Mouse (Mus musculus) heart, embryonic 12.5 days (tissue): ENCODE measurements around the gene Peak1. TPM values are rescaled to one million over a fixed set of nuclear protein-coding genes. Genes with fewer than 3 reads are reported as not detected.
A peak's percentile ranks its signal among the peaks of the same experiment; 100 is the strongest.

Source experiments
- ATAC-seq: fragments of 200-750 bp; cut with Nextera tagmentation; 2 replicates; pipeline ENCODE4 v1.8.0; 2017; ENCODE audit warnings: moderate TSS enrichment, moderate library complexity; ENCODE audit not compliant: insufficient number of reproducible peaks, low FRiP score
- H3K27ac ChIP-seq: fragments of 300-500 bp; sonication (generic); 2 replicates; pipeline ENCODE4 v1.5.1; 2016; ENCODE audit warnings: mild to moderate bottlenecking, moderate library complexity; ENCODE audit not compliant: poor library complexity, severe bottlenecking
- H3K27me3 ChIP-seq: fragments of 300-500 bp; sonication (generic); replicated peaks from 2 replicates; pipeline ENCODE4 v1.6.1; 2016; ENCODE audit warnings: mild to moderate bottlenecking, moderate library complexity
- H3K36me3 ChIP-seq: fragments of 300-500 bp; sonication (generic); 2 replicates; pipeline ENCODE4 v1.6.1; 2016; ENCODE audit warnings: mild to moderate bottlenecking, moderate library complexity
- H3K4me1 ChIP-seq: fragments of 300-500 bp; sonication (generic); replicated peaks from 2 replicates; pipeline ENCODE4 v1.6.1; 2016; ENCODE audit warnings: mild to moderate bottlenecking
- H3K4me2 ChIP-seq: fragments of 300-500 bp; sonication (generic); 2 replicates; pipeline ENCODE4 v1.6.1; 2016; ENCODE audit warnings: mild to moderate bottlenecking, moderate library complexity
- H3K4me3 ChIP-seq: fragments of 300-500 bp; sonication (generic); 2 replicates; pipeline ENCODE4 v1.5.1; 2016; ENCODE audit warnings: mild to moderate bottlenecking
- H3K9ac ChIP-seq: fragments of 300-500 bp; sonication (generic); 2 replicates; pipeline ENCODE4 v1.6.1; 2016; ENCODE audit warnings: mild to moderate bottlenecking, moderate library complexity
- H3K9me3 ChIP-seq: fragments of 300-500 bp; sonication (generic); replicated peaks from 2 replicates; pipeline ENCODE4 v1.6.1; 2016; ENCODE audit warnings: mild to moderate bottlenecking, moderate library complexity
- WGBS: fragments of 180-500 bp; shearing (Covaris S2); methylation state at CpG from one replicate; pipeline ENCODE4 v1.1.7; 2016; 5-methylcytosine and 5-hydroxymethylcytosine counted together
- polyA plus RNA-seq: library from polyadenylated mRNA; unstranded; fragments of >200 nt; fragmentation: Nextera tagmentation; extraction: Ambion mirVana; gene quantifications from 2 replicates; pipeline ENCODE4 v1.2.1, GENCODE M21; 2016

The Peak1 gene
- polyA plus RNA-seq, 1 experiment from 2014 or later: 15.0 TPM

- ATAC-seq: no peak
- H3K27ac ChIP-seq: 0 out of 2 replicates have a peak overlapping the region, but pooled peaks have one; percentile 36
- H3K9me3 ChIP-seq: no peaks in the 10 kb centered on the region
- 40% methylated on average over 11 of the region's 11 CpGs for WGBS
- no peaks in the 10 kb centered on the region for H3K27me3 ChIP-seq
- H3K4me2 ChIP-seq: peak overlapping the region; percentile 26; the same call in 1 of the 2 replicates
- 0 out of 2 replicates have a peak overlapping the region, but pooled peaks have one; percentile 37 for H3K9ac ChIP-seq
- H3K36me3 ChIP-seq: peaks cover 10% of the 10 kb centered on the region; the same call in 1 of the 2 replicates
- H3K4me3 ChIP-seq: no peak overlapping the region
- peaks cover 13% of the 10 kb centered on the region for H3K4me1 ChIP-seq
Measured at GRCm38 (mm10) chr9:56213451-56214291, 204.2 kb downstream of the Peak1 start.

GRCm38 (mm10) chr9:56208817-56209216, 209.1 kb downstream of the Peak1 start:
- Histone ChIP-seq H3K9ac (no peak overlapping the region), H3K27ac (no peak overlapping the region), H3K36me3 (peaks cover 41% of the 10 kb centered on the region), H3K4me1 (peaks cover 4% of the 10 kb centered on the region), H3K9me3 (no peaks in the 10 kb centered on the region), H3K27me3 (no peaks in the 10 kb centered on the region), H3K4me2 (no peak overlapping the region), H3K4me3 (no peak overlapping the region)
- no peak for ATAC-seq
- 84% methylated on average over 8 of the region's 8 CpGs for WGBS

GRCm38 (mm10) chr9:56207516-56207915, 210.4 kb downstream of the Peak1 start:
- no peak for ATAC-seq
- Histone ChIP-seq H3K9me3 (no peaks in the 10 kb centered on the region), H3K27me3 (no peaks in the 10 kb centered on the region), H3K27ac (no peak overlapping the region), H3K4me1 (no peaks in the 10 kb centered on the region), H3K9ac (no peak overlapping the region), H3K4me2 (no peak overlapping the region), H3K4me3 (no peak overlapping the region), H3K36me3 (peaks cover 41% of the 10 kb centered on the region)
- 83% methylated on average over 5 of the region's 5 CpGs for WGBS

GRCm38 (mm10) chr9:56207083-56207482, 210.8 kb downstream of the Peak1 start:
- H3K27ac ChIP-seq: no peak overlapping the region
- H3K9me3 ChIP-seq: no peaks in the 10 kb centered on the region
- no peak for ATAC-seq
- no peaks in the 10 kb centered on the region for H3K27me3 ChIP-seq
- 87% methylated on average over 10 of the region's 10 CpGs for WGBS
- H3K4me2 ChIP-seq: no peak overlapping the region
- peaks cover 41% of the 10 kb centered on the region for H3K36me3 ChIP-seq
- no peak overlapping the region for H3K9ac ChIP-seq
- no peaks in the 10 kb centered on the region for H3K4me1 ChIP-seq
- no peak overlapping the region for H3K4me3 ChIP-seq

GRCm38 (mm10) chr9:56205336-56205735, 212.5 kb downstream of the Peak1 start:
- peaks cover 39% of the 10 kb centered on the region for H3K36me3 ChIP-seq
- no peaks in the 10 kb centered on the region for H3K27me3 ChIP-seq
- no peak overlapping the region for H3K4me3 ChIP-seq
- WGBS: 71% methylated on average over 11 of the region's 11 CpGs
- no peak overlapping the region for H3K27ac ChIP-seq
- H3K9ac ChIP-seq: no peak overlapping the region
- no peak for ATAC-seq
- H3K9me3 ChIP-seq: no peaks in the 10 kb centered on the region
- H3K4me2 ChIP-seq: no peak overlapping the region
- H3K4me1 ChIP-seq: peaks cover 7% of the 10 kb centered on the region; the same call in 1 of the 2 replicates

GRCm38 (mm10) chr9:56204316-56204715, 213.6 kb downstream of the Peak1 start:
- no peaks in the 10 kb centered on the region for H3K9me3 ChIP-seq
- H3K4me1 ChIP-seq: peaks cover 9% of the 10 kb centered on the region; the same call in 1 of the 2 replicates
- H3K9ac ChIP-seq: no peak overlapping the region
- H3K27ac ChIP-seq: no peak overlapping the region
- no peak overlapping the region for H3K4me3 ChIP-seq
- H3K36me3 ChIP-seq: peaks cover 33% of the 10 kb centered on the region
- 89% methylated on average over 4 of the region's 4 CpGs for WGBS
- H3K27me3 ChIP-seq: no peaks in the 10 kb centered on the region
- ATAC-seq: no peak
- no peak overlapping the region for H3K4me2 ChIP-seq

- Histone ChIP-seq H3K4me1 (peaks cover 9% of the 10 kb centered on the region; the same call in 1 of the 2 replicates), H3K36me3 (peaks cover 14% of the 10 kb centered on the region), H3K9ac (no peak overlapping the region), H3K27me3 (no peaks in the 10 kb centered on the region), H3K9me3 (no peaks in the 10 kb centered on the region), H3K27ac (no peak overlapping the region), H3K4me3 (no peak overlapping the region), H3K4me2 (no peak overlapping the region)
- WGBS: 45% methylated on average over 14 of the region's 14 CpGs
- ATAC-seq: 0 out of 2 replicates have a peak, but pooled peaks have one; percentile 45
Measured at GRCm38 (mm10) chr9:56200645-56201314, 217.1 kb downstream of the Peak1 start.

- WGBS: 59% methylated on average over 2 of the region's 2 CpGs
- H3K36me3 ChIP-seq: peaks cover 8% of the 10 kb centered on the region
- no peak overlapping the region for H3K9ac ChIP-seq
Measured at GRCm38 (mm10) chr9:56200200-56200599, 217.7 kb downstream of the Peak1 start.

GRCm38 (mm10) chr9:56196921-56197320, 220.9 kb downstream of the Peak1 start:
- peaks cover 14% of the 10 kb centered on the region; the same call in 1 of the 2 replicates for H3K4me1 ChIP-seq
- H3K9ac ChIP-seq: no peak overlapping the region
- H3K4me3 ChIP-seq: no peak overlapping the region
- H3K36me3 ChIP-seq: no peaks in the 10 kb centered on the region
- H3K27me3 ChIP-seq: no peaks in the 10 kb centered on the region
- no peak for ATAC-seq
- no peak overlapping the region for H3K27ac ChIP-seq
- 73% methylated on average over 4 of the region's 4 CpGs for WGBS
- H3K4me2 ChIP-seq: no peak overlapping the region
- no peaks in the 10 kb centered on the region for H3K9me3 ChIP-seq

More at GRCm38 (mm10) chr9:56200200-56200599, 217.7 kb downstream of the Peak1 start:
- H3K4me1 ChIP-seq: peaks cover 9% of the 10 kb centered on the region; the same call in 1 of the 2 replicates
- no peak overlapping the region for H3K4me2 ChIP-seq
- H3K9me3 ChIP-seq: no peaks in the 10 kb centered on the region
- H3K27ac ChIP-seq: no peak overlapping the region
- no peak for ATAC-seq
- no peak overlapping the region for H3K4me3 ChIP-seq
- H3K27me3 ChIP-seq: no peaks in the 10 kb centered on the region

GRCm38 (mm10) chr9:56195193-56195592, 222.7 kb downstream of the Peak1 start:
- Histone ChIP-seq H3K27me3 (no peaks in the 10 kb centered on the region), H3K4me2 (no peak overlapping the region), H3K36me3 (no peaks in the 10 kb centered on the region), H3K27ac (no peak overlapping the region), H3K4me3 (no peak overlapping the region), H3K4me1 (peaks cover 10% of the 10 kb centered on the region; the same call in 1 of the 2 replicates), H3K9me3 (no peaks in the 10 kb centered on the region), H3K9ac (no peak overlapping the region)
- WGBS: 74% methylated on average over 3 of the region's 3 CpGs
- no peak for ATAC-seq
